ENCODE assay signal across 21 mouse cellular contexts in the genomic region with DNA sequence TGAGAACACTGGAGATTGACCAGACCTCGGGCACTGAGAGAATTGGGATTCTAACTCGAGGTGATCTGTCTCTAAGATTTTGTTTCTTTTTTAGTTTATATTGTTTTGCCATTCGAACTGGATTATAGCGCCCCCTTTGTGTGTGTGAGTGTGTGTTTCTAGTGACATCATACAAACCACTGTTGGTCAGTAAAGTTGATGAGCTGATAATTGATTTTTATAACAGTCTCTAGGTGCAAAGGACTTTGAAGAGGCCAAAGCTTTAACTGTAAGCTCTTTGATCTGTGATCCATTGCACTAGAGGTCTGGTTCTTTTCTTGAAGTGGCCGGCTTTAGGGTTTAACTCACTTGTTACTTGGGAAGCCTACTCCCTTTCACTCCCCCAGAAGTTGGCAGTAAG. TPM values are rescaled to one million over a fixed set of nuclear protein-coding genes. Genes with fewer than 3 reads are reported as not detected.
DNase-seq lines count a peak whose midpoint lies in the region; ATAC-seq and TF ChIP-seq lines count a peak whose summit lies in the region.
"Had no signal": no experiment of that assay in that cellular context is flagged by ENCODE, and none has a peak within 500 bp of the region (broad histone marks: within the 10 kb centered on the region; RNA-seq: fewer than 3 reads in every experiment).

No protein-coding gene starts in this region.

- peak overlapping the region; percentile 46; the same call in 1 of the 2 replicates for H3K27ac ChIP-seq in forebrain, embryonic 13.5 days
- no peak overlapping the region for H3K27ac ChIP-seq in forebrain, embryonic 11.5 days (ENCODE audit: low read depth, low read length)
- H3K27ac ChIP-seq in kidney, embryonic 15.5 days = 0 out of 2 replicates have a peak overlapping the region, but pooled peaks have one; percentile 51
- H3K27ac ChIP-seq in kidney, adult 2 months (ENCODE audit: insufficient read depth, low read depth, low read length) = no peak overlapping the region
- H3K27ac ChIP-seq in embryonic facial prominence, embryonic 10.5 days (replicated peaks) = 0 out of 2 replicates have a peak overlapping the region, but pooled peaks have one; percentile 59
- H3K27ac ChIP-seq in liver, embryonic 16.5 days (ENCODE audit: low read length) = peak overlapping the region; percentile 99
- H3K27ac ChIP-seq: embryonic facial prominence, embryonic 13.5 days had no signal

- H3K9me3 ChIP-seq in forebrain, embryonic 13.5 days (replicated peaks) = no peaks in the 10 kb centered on the region
- H3K9me3 ChIP-seq in forebrain, embryonic 11.5 days (ENCODE audit: control insufficient read depth, low read length) = no peaks in the 10 kb centered on the region
- no peaks in the 10 kb centered on the region for H3K9me3 ChIP-seq in kidney, embryonic 15.5 days (replicated peaks)
- H3K9me3 ChIP-seq in embryonic facial prominence, embryonic 10.5 days = no peaks in the 10 kb centered on the region
- no peaks in the 10 kb centered on the region for H3K9me3 ChIP-seq in liver, embryonic 16.5 days (replicated peaks; ENCODE audit: control insufficient read depth, low read length)
- H3K9me3 ChIP-seq: embryonic facial prominence, embryonic 13.5 days; limb, embryonic 10.5 days; midbrain, embryonic 10.5 days had no signal

- no peak overlapping the region for H3K4me3 ChIP-seq in forebrain, embryonic 13.5 days
- no peak overlapping the region for H3K4me3 ChIP-seq in forebrain, embryonic 11.5 days (ENCODE audit: low read depth, low read length)
- no peak overlapping the region for H3K4me3 ChIP-seq in kidney, embryonic 15.5 days (replicated peaks)
- H3K4me3 ChIP-seq in kidney, adult 2 months (ENCODE audit: insufficient read depth, low read depth, low read length) = no peak overlapping the region
- H3K4me3 ChIP-seq in embryonic facial prominence, embryonic 10.5 days = no peak overlapping the region
- H3K4me3 ChIP-seq in liver, embryonic 16.5 days (ENCODE audit: low read depth, low read length) = no peak overlapping the region
- H3K4me3 ChIP-seq: embryonic facial prominence, embryonic 13.5 days; limb, embryonic 10.5 days; midbrain, embryonic 10.5 days had no signal

- no peak for TF ChIP-seq POLR2A in kidney, adult 2 months (IDR thresholded peaks at IDR 0.05; ENCODE audit: low read depth, low read length)

- peaks cover 36% of the 10 kb centered on the region for H3K4me1 ChIP-seq in forebrain, embryonic 13.5 days
- peaks cover 19% of the 10 kb centered on the region; the same call in 1 of the 2 replicates for H3K4me1 ChIP-seq in forebrain, embryonic 11.5 days (replicated peaks; ENCODE audit: control insufficient read depth, insufficient read depth, low read length)
- H3K4me1 ChIP-seq in kidney, embryonic 15.5 days = peaks cover 46% of the 10 kb centered on the region
- peaks cover 27% of the 10 kb centered on the region; the same call in 1 of the 2 replicates for H3K4me1 ChIP-seq in kidney, adult 2 months (ENCODE audit: control insufficient read depth, insufficient read depth, low read length)
- peaks cover 65% of the 10 kb centered on the region for H3K4me1 ChIP-seq in embryonic facial prominence, embryonic 10.5 days
- peaks cover 81% of the 10 kb centered on the region for H3K4me1 ChIP-seq in liver, embryonic 16.5 days (ENCODE audit: control insufficient read depth, low read depth, low read length)

- no peak overlapping the region for H3K9ac ChIP-seq in forebrain, embryonic 13.5 days
- H3K9ac ChIP-seq in forebrain, embryonic 11.5 days (ENCODE audit: low read length) = no peak overlapping the region; the same call in 1 of the 2 replicates
- H3K9ac ChIP-seq in kidney, embryonic 15.5 days = no peak overlapping the region
- peak overlapping the region; percentile 56; the same call in 1 of the 2 replicates for H3K9ac ChIP-seq in liver, embryonic 16.5 days (ENCODE audit: low read depth, low read length)
- H3K9ac ChIP-seq: embryonic facial prominence, embryonic 13.5 days had no signal

- no peaks in the 10 kb centered on the region for H3K36me3 ChIP-seq in forebrain, embryonic 13.5 days (ENCODE audit: poor library complexity, severe bottlenecking)
- H3K36me3 ChIP-seq in forebrain, embryonic 11.5 days (ENCODE audit: control insufficient read depth, insufficient read depth, low read length) = no peaks in the 10 kb centered on the region
- H3K36me3 ChIP-seq in kidney, embryonic 15.5 days = no peaks in the 10 kb centered on the region
- no peaks in the 10 kb centered on the region for H3K36me3 ChIP-seq in kidney, adult 2 months (ENCODE audit: control insufficient read depth, insufficient read depth, low read length)
- H3K36me3 ChIP-seq in embryonic facial prominence, embryonic 10.5 days (replicated peaks) = no peaks in the 10 kb centered on the region
- no peaks in the 10 kb centered on the region for H3K36me3 ChIP-seq in liver, embryonic 16.5 days (ENCODE audit: control insufficient read depth, insufficient read depth)
- H3K36me3 ChIP-seq: embryonic facial prominence, embryonic 13.5 days; limb, embryonic 10.5 days; midbrain, embryonic 10.5 days had no signal

- ATAC-seq in forebrain, embryonic 13.5 days = no peak
- no peak for ATAC-seq in forebrain, embryonic 11.5 days (replicated peaks; ENCODE audit: low FRiP score)
- ATAC-seq in kidney, embryonic 15.5 days (replicated peaks; ENCODE audit: low FRiP score) = no peak
- no peak for ATAC-seq in liver, embryonic 16.5 days (ENCODE audit: low read depth)
- ATAC-seq: hindbrain, embryonic 16.5 days had no signal

- H3K4me2 ChIP-seq in forebrain, embryonic 13.5 days = no peak overlapping the region
- H3K4me2 ChIP-seq in forebrain, embryonic 11.5 days (ENCODE audit: low read depth, low read length, severe bottlenecking) = no peak overlapping the region
- no peak overlapping the region for H3K4me2 ChIP-seq in kidney, embryonic 15.5 days
- H3K4me2 ChIP-seq in liver, embryonic 16.5 days (ENCODE audit: low read depth, low read length) = no peak overlapping the region
- H3K4me2 ChIP-seq: embryonic facial prominence, embryonic 13.5 days had no signal

- no peaks in the 10 kb centered on the region for H3K27me3 ChIP-seq in forebrain, embryonic 13.5 days
- no peaks in the 10 kb centered on the region; the same call in none of the 2 replicates for H3K27me3 ChIP-seq in forebrain, embryonic 11.5 days (ENCODE audit: control insufficient read depth, insufficient read depth, low read length)
- no peaks in the 10 kb centered on the region for H3K27me3 ChIP-seq in kidney, embryonic 15.5 days
- H3K27me3 ChIP-seq in kidney, adult 2 months (replicated peaks; ENCODE audit: control insufficient read depth, insufficient read depth, low read length) = no peaks in the 10 kb centered on the region
- peaks cover 31% of the 10 kb centered on the region for H3K27me3 ChIP-seq in embryonic facial prominence, embryonic 10.5 days (replicated peaks; ENCODE audit: low read depth, poor library complexity, severe bottlenecking)
- H3K27me3 ChIP-seq in liver, embryonic 16.5 days (ENCODE audit: control insufficient read depth, insufficient read depth, low read depth, low read length) = no peaks in the 10 kb centered on the region

- TF ChIP-seq CTCF in kidney, adult 2 months (conservative IDR thresholded peaks at IDR 0.05; ENCODE audit: insufficient read depth, insufficient read length, low read depth, low read length) = no peak

- WGBS in forebrain, embryonic 13.5 days = 56% methylated on average over 5 of the region's 5 CpGs
- WGBS in forebrain, embryonic 11.5 days = 67% methylated on average over 5 of the region's 5 CpGs
- WGBS in kidney, embryonic 15.5 days = 39% methylated on average over 5 of the region's 5 CpGs
- 44% methylated on average over 5 of the region's 5 CpGs for WGBS in kidney, adult 2 months
- 77% methylated on average over 5 of the region's 5 CpGs for WGBS in embryonic facial prominence, embryonic 10.5 days
- WGBS in liver, embryonic 16.5 days (ENCODE audit: insufficient replicate concordance) = 61% methylated on average over 5 of the region's 5 CpGs

- DNase-seq in forebrain, embryonic 11.5 days (ENCODE audit: low spot score) = no peak
- no peak for DNase-seq in kidney, adult 2 months
- no peak for DNase-seq in embryonic facial prominence, embryonic 10.5 days (ENCODE audit: low spot score)
- no peak for DNase-seq in lung, postnatal 4 days
- DNase-seq in right cerebral cortex, postnatal 25 days = no peak
- DNase-seq: adrenal gland, postnatal 25 days; cerebellum, adult 11 months; cerebellum, postnatal 10 days; heart, postnatal 4 days; layer of hippocampus, adult 9-11 months; lung, adult 2 months; right cerebral cortex, postnatal 4 days; thymus, adult 18-20 months; thymus, postnatal 4 days had no signal

RNA-seq across cellular contexts. Expression of a gene that starts 47.3 kb away (rescaled TPM):
- polyA plus RNA-seq in forebrain, embryonic 13.5 days (2015; fragmentation: Nextera tagmentation; extraction: Ambion mirVana) = 44.7 and 45.2 TPM in 2 replicates
- polyA plus RNA-seq in forebrain, embryonic 11.5 days (2014; fragmentation: Nextera tagmentation; extraction: Ambion mirVana) = 34.1 and 45.0 TPM in 2 replicates
- 36.2 and 38.7 TPM in 2 replicates for polyA plus RNA-seq in kidney, embryonic 15.5 days (2015; fragmentation: Nextera tagmentation; extraction: Ambion mirVana)
- polyA plus RNA-seq in kidney, adult 2 months (2012; rRNA removed) = 28.5 and 32.1 TPM in 2 replicates
- 30.3 and 30.9 TPM in 2 replicates for polyA plus RNA-seq in embryonic facial prominence, embryonic 10.5 days (2016; fragmentation: Nextera tagmentation; extraction: Ambion mirVana)
- polyA plus RNA-seq in liver, embryonic 16.5 days (2015; fragmentation: Nextera tagmentation; extraction: Ambion mirVana) = 42.9 and 46.1 TPM in 2 replicates

Comparison
In these comparisons a context has a peak if more than half of its experiments do, and no peak if none do; other contexts are left out.
1. H3K27ac ChIP-seq: peak in forebrain, embryonic 13.5 days (single experiment), kidney, embryonic 15.5 days (single experiment), embryonic facial prominence, embryonic 10.5 days (single experiment) and liver, embryonic 16.5 days (single experiment); none in forebrain, embryonic 11.5 days (single experiment) and kidney, adult 2 months (single experiment).